Mouse (Mus musculus) myocyte (in vitro differentiated cells): Measurements from ENCODE around the gene Gm17428. TPM values are rescaled to one million over a fixed set of nuclear protein-coding genes. Genes with fewer than 3 reads are reported as not detected.
A peak's percentile ranks its signal among the peaks of the same experiment; 100 is the strongest.

Source experiments
- H3K27me3 ChIP-seq: one replicate; pipeline ENCODE4 v1.6.1; 2011; ENCODE audit not compliant: control insufficient read depth, insufficient read depth, insufficient read length
- H3K36me3 ChIP-seq: one replicate; pipeline ENCODE4 v1.6.1; 2011; ENCODE audit not compliant: control insufficient read depth, insufficient read depth
- H3K4me2 ChIP-seq: one replicate; pipeline ENCODE4 v1.6.1; 2011; ENCODE audit warnings: low read depth, control low read depth
- H3K4me3 ChIP-seq: one replicate; pipeline ENCODE4 v1.5.1; 2011; ENCODE audit warnings: mild to moderate bottlenecking, control low read depth, moderate library complexity
- H3K79me2 ChIP-seq: one replicate; pipeline ENCODE4 v1.6.1; 2011; ENCODE audit not compliant: control insufficient read depth, insufficient read depth
- H3ac ChIP-seq: one replicate; pipeline ENCODE4 v1.6.1; 2011; ENCODE audit not compliant: control insufficient read depth, insufficient read length
- CEBPB ChIP-seq: IDR thresholded peaks from 2 replicates; pipeline ENCODE4 v1.6.1; 2011; ENCODE audit warnings: mild to moderate bottlenecking, moderate library complexity; ENCODE audit not compliant: poor library complexity, insufficient read depth, severe bottlenecking
- E2F4 ChIP-seq: IDR thresholded peaks from one replicate; pipeline ENCODE4 v1.6.1; 2011; ENCODE audit warnings: mild to moderate bottlenecking, control low read depth, moderate library complexity; ENCODE audit not compliant: insufficient read depth
- MAX ChIP-seq: IDR thresholded peaks from one replicate; pipeline ENCODE4 v1.6.1; 2011; ENCODE audit warnings: low read depth, mild to moderate bottlenecking, control low read depth
- MYOD1 ChIP-seq, 3 experiments: IDR thresholded peaks; one replicate each; pipeline ENCODE4 v1.6.1; 2011; ENCODE audit warnings: control low read depth in 2 of 3, low read depth in 2 of 3, mild to moderate bottlenecking in 2 of 3, moderate library complexity in 1 of 3; ENCODE audit not compliant: insufficient read length in 2 of 3, control insufficient read depth in 1 of 3
- MYOG ChIP-seq, 3 experiments: IDR thresholded peaks; one replicate each; pipeline ENCODE4 v1.6.1; 2011; ENCODE audit warnings: control low read depth in 2 of 3, low read depth in 2 of 3, mild to moderate bottlenecking in 2 of 3; ENCODE audit not compliant: insufficient read length in 2 of 3, control insufficient read depth in 1 of 3, insufficient read depth in 1 of 3
- POLR2A ChIP-seq: IDR thresholded peaks from one replicate; pipeline ENCODE4 v1.6.1; 2011; ENCODE audit warnings: low read depth, mild to moderate bottlenecking, control low read depth, moderate library complexity; ENCODE audit not compliant: insufficient read length
- POLR2AphosphoS2 ChIP-seq: IDR thresholded peaks from one replicate; pipeline ENCODE4 v1.6.1; 2011; ENCODE audit warnings: low read depth, control low read depth; ENCODE audit not compliant: insufficient read length
- REST ChIP-seq: IDR thresholded peaks from one replicate; pipeline ENCODE4 v1.6.1; 2011; ENCODE audit warnings: mild to moderate bottlenecking, control low read depth, moderate library complexity; ENCODE audit not compliant: insufficient read depth, insufficient read length
- SRF ChIP-seq: IDR thresholded peaks from one replicate; pipeline ENCODE4 v1.6.1; 2011; ENCODE audit warnings: low read depth; ENCODE audit not compliant: control insufficient read depth, insufficient read length
- TCF12 ChIP-seq: IDR thresholded peaks from one replicate; pipeline ENCODE4 v1.6.1; 2011; ENCODE audit warnings: mild to moderate bottlenecking, control low read depth; ENCODE audit not compliant: poor library complexity, insufficient read depth, severe bottlenecking
- TCF3 ChIP-seq: IDR thresholded peaks from one replicate; pipeline ENCODE4 v1.6.1; 2011; ENCODE audit warnings: low read depth, control low read depth; ENCODE audit not compliant: insufficient read length
- USF1 ChIP-seq: IDR thresholded peaks from one replicate; pipeline ENCODE4 v1.6.1; 2011; ENCODE audit warnings: low read depth, mild to moderate bottlenecking, control low read depth, moderate library complexity
- polyA plus RNA-seq: library from polyadenylated mRNA; unstranded; fragments of >200 nt; fragmentation: generic; extraction: Trizol; gene quantifications from one replicate; pipeline ENCODE4 v1.2.1, GENCODE M21; 2012; ENCODE audit warnings: missing spikeins

Gene Gm17428
- polyA plus RNA-seq, 1 experiment = not detected

DNA sequence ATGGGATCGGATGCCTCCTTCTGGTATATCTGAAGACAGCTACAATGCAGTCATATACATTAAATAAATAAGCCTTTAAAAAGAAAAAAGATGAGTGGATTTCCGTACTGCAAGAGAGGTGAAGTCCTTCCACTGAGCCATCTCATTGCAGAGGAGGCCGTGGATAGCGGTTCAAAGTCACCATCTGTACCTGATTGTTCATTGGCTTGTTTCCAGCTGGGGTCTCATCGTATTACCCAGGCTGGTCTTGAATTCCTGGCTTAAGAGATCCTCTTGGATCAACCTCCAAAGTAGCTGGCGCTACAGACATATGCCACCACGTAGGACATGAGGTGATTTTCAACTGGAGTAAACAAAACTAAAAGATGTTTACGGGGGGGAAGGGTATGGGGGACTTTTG is 29.2 kb downstream of the Gm17428 start:
- no peak overlapping the region for H3K4me2 ChIP-seq
- no peak overlapping the region for H3ac ChIP-seq

DNA sequence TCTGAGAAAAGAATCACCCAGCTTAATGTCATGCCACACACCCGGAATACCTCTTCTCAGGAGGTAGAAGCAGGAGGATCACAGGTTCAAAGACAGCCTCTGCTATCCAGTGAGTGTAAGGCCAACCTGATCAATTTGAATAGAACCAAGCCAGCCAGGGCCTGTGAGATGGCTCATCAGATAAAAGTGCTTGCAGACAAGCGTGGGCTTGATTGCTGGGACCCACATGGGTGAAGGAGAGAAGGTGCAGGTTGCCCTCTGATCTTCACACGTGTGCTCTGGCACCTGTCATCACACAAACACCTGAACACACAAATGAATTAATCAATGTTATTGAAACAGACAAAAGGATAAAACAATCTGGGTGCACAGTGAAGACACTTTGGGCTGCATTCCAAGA is 29.8 kb downstream of the Gm17428 start:
- no peaks in the 10 kb centered on the region for H3K27me3 ChIP-seq
- H3K4me3 ChIP-seq = no peak overlapping the region
- H3K36me3 ChIP-seq = no peaks in the 10 kb centered on the region
- TF ChIP-seq CEBPB (no peak), E2F4 (no peak), SRF (no peak), POLR2AphosphoS2 (no peak), MYOG (IDR thresholded peaks at IDR 0.05; ENCODE audit: control insufficient read depth in 1 of 3, insufficient read depth in 1 of 3, insufficient read length in 2 of 3, low read depth in 2 of 3) (no peak), USF1 (no peak), TCF12 (no peak), MAX (no peak), REST (no peak), POLR2A (no peak), MYOD1 (IDR thresholded peaks at IDR 0.05; ENCODE audit: control insufficient read depth in 1 of 3, insufficient read length in 2 of 3, low read depth in 2 of 3) (no peak), TCF3 (no peak)
- H3K4me2 ChIP-seq = no peak overlapping the region
- H3ac ChIP-seq = no peak overlapping the region
- no peaks in the 10 kb centered on the region for H3K79me2 ChIP-seq

More for the DNA sequence above, 29.2 kb downstream of the Gm17428 start:
- H3K36me3 ChIP-seq = no peaks in the 10 kb centered on the region
- no peak overlapping the region for H3K4me3 ChIP-seq
- no peaks in the 10 kb centered on the region for H3K27me3 ChIP-seq
- H3K79me2 ChIP-seq = no peaks in the 10 kb centered on the region
- TF ChIP-seq REST = no peak
- no peak for TF ChIP-seq POLR2AphosphoS2
- TF ChIP-seq SRF = no peak
- TF ChIP-seq MAX = no peak

DNA sequence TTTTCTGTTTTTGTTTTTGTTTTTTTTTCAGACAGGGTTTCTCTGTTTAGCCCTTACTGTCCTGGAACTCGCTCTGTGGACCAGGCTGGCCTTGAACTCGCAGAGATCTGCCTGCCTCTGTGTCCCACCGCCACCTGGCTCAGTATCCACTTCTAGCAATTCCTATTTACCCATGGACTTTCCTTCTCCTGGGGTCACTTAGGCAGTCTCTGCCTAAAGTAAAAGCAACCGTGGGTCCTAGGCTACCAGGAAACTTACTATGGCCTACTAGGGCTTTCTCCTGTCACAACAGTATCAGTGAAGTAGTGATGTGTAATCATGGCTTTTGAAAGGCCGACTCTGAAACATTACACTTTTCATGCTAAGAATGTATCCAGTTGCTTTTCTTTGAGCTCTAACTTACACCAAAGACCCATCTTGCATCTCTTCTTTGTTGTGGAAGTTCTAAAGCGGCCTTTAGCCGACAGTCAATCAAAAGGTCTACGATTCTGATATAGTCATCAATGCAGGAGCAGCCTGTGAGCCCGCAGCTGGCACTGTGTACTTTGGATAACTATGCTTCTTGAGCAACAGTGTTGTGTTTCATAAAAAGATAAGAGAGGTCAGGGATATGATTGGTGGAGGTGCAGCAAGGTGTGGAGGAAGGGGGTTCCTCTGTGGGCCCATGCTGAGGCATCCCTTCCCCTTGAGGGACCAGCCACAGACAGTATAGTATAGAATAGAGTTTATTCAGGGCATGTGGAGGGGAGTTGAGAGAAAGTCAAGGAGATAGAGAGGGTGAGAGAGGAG is 30.6 kb downstream of the Gm17428 start:
- H3K4me2 ChIP-seq = no peak overlapping the region
- no peak overlapping the region for H3ac ChIP-seq
- no peaks in the 10 kb centered on the region for H3K27me3 ChIP-seq
- no peak overlapping the region for H3K4me3 ChIP-seq
- no peaks in the 10 kb centered on the region for H3K79me2 ChIP-seq
- TF ChIP-seq POLR2A = no peak
- no peaks in the 10 kb centered on the region for H3K36me3 ChIP-seq

DNA sequence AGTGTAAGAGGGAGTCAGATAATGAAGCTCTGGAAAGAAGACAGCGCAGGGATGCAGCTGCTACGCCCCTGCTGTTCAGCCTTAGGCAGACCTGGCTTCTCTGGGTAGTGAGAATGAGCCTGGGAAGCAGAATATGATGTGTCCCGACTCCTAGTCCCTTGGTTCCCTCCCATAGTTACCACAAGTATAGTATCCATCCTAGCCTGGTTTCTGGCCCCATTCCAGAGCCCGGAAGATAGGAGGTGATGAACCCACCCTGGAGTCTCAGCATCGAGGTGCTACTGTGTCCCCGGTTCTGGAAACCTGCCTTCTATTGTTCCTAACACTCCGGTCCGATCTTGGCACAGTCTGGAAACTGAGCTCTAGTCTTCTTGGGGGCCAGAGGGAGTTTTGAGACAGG is 31.7 kb downstream of the Gm17428 start:
- no peaks in the 10 kb centered on the region for H3K36me3 ChIP-seq
- H3ac ChIP-seq = no peak overlapping the region
- no peaks in the 10 kb centered on the region for H3K27me3 ChIP-seq
- no peaks in the 10 kb centered on the region for H3K79me2 ChIP-seq
- no peak overlapping the region for H3K4me3 ChIP-seq
- H3K4me2 ChIP-seq = no peak overlapping the region
- TF ChIP-seq E2F4 (no peak), TCF3 (no peak), MAX (no peak), MYOD1 (IDR thresholded peaks at IDR 0.05; ENCODE audit: control insufficient read depth in 1 of 3, insufficient read length in 2 of 3, low read depth in 2 of 3) (peak in 1 of 3 experiments; percentile 5), TCF12 (no peak), USF1 (no peak), MYOG (IDR thresholded peaks at IDR 0.05; ENCODE audit: control insufficient read depth in 1 of 3, insufficient read depth in 1 of 3, insufficient read length in 2 of 3, low read depth in 2 of 3) (no peak), REST (no peak)

DNA sequence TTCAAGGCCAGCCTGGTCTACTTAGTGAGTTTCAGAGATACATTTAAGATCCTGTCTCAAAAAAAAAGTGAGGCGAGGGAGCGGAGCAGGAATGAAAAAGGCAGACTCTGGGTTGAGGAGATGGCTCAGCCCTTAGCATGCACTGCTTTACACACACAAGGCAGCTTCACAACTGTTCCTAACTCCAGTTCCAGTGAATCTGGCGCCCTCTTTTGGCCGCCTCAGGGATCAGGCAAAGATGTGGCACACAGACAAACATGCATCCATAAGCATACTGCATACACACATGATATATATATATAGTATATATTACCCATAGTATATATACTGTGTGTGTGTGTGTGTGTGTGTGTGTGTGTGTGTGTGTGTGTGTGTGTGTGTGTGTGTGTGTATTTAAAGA is 34.4 kb downstream of the Gm17428 start:
- H3K79me2 ChIP-seq = peaks cover 2% of the 10 kb centered on the region
- no peak overlapping the region for H3ac ChIP-seq
- H3K4me3 ChIP-seq = no peak overlapping the region
- no peak for TF ChIP-seq SRF
- no peak for TF ChIP-seq POLR2A
- no peak for TF ChIP-seq USF1
- no peak for TF ChIP-seq TCF12
- TF ChIP-seq E2F4 = no peak
- TF ChIP-seq CEBPB = no peak
- no peak for TF ChIP-seq MYOD1 (IDR thresholded peaks at IDR 0.05; ENCODE audit: control insufficient read depth in 1 of 3, insufficient read length in 2 of 3, low read depth in 2 of 3)
- TF ChIP-seq TCF3 = no peak
- no peaks in the 10 kb centered on the region for H3K27me3 ChIP-seq
- no peak overlapping the region for H3K4me2 ChIP-seq
- no peaks in the 10 kb centered on the region for H3K36me3 ChIP-seq
